Mouse (Mus musculus) heart, adult 2 months (tissue): ENCODE measurements around the gene Shq1.

Experiments used
- CTCF ChIP-seq: fragments of 200-600 bp; IDR thresholded peaks from 2 replicates; pipeline ENCODE4 v1.8.1; 2022; ENCODE audit warnings: antibody characterized with exemption, mild to moderate bottlenecking, moderate library complexity
- POLR2A ChIP-seq: fragments of 200-500 bp; IDR thresholded peaks from 2 replicates; pipeline ENCODE4 v1.6.1; 2011; ENCODE audit warnings: mild to moderate bottlenecking, low read depth, low read length, control low read depth; ENCODE audit not compliant: insufficient read depth

DNA sequence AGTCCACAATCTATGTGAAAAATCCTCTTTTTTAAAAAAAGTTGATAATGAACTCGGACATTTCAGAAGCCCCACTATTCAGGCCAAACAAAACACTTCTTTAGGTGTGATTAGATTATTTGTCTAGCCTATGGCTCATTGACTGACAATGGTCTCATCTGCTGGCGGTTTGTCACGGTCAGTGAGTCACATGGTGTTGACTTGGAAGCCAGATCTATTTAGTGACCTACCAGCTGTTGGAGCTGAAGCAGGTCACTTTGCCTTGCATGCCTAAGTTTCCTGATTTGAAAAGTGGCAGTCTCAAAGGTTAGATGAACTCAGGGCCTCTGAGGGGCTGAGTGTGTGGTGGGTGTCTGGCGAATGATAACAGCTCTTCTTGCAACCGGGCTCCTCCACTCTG is 133.9 kb downstream of the Shq1 start:
- TF ChIP-seq CTCF (no peak), POLR2A (no peak)
